Mouse (Mus musculus): ENCODE measurements around the gene Sema6b. TPM values are rescaled to one million over a fixed set of nuclear protein-coding genes. Genes with fewer than 3 reads are reported as not detected.

Gene Sema6b
- polyA plus RNA-seq, 1 experiment, result 0.21 TPM

- TF ChIP-seq POLR2A (IDR thresholded peaks at IDR 0.05; ENCODE audit: low read depth, low read length) (no peak), CTCF (IDR thresholded peaks at IDR 0.05; ENCODE audit: borderline replicate concordance, insufficient read depth, low read length) (no peak)
- Histone ChIP-seq H3K4me1 (ENCODE audit: control insufficient read depth, insufficient read depth, low read length) (no peaks in the 10 kb centered on the region), H3K4me3 (ENCODE audit: insufficient read depth, low read length) (no peak overlapping the region), H3K27ac (ENCODE audit: insufficient read depth, low read length) (no peak overlapping the region)
These were observed 29.7 kb upstream of the Sema6b start for GRCm38 (mm10) chr17:56169830-56170229.

GRCm38 (mm10) chr17:56165671-56166070 is 25.5 kb upstream of the Sema6b start:
- Histone ChIP-seq H3K27ac (ENCODE audit: insufficient read depth, low read length) (no peak overlapping the region), H3K4me1 (ENCODE audit: control insufficient read depth, insufficient read depth, low read length) (no peaks in the 10 kb centered on the region), H3K4me3 (ENCODE audit: insufficient read depth, low read length) (no peak overlapping the region)
- TF ChIP-seq POLR2A (IDR thresholded peaks at IDR 0.05; ENCODE audit: low read depth, low read length) (no peak), CTCF (IDR thresholded peaks at IDR 0.05; ENCODE audit: borderline replicate concordance, insufficient read depth, low read length) (no peak)

GRCm38 (mm10) chr17:56164510-56164909 is 24.4 kb upstream of the Sema6b start:
- H3K4me1 ChIP-seq (ENCODE audit: control insufficient read depth, insufficient read depth, low read length), result no peaks in the 10 kb centered on the region
- TF ChIP-seq POLR2A (IDR thresholded peaks at IDR 0.05; ENCODE audit: low read depth, low read length) (no peak), CTCF (IDR thresholded peaks at IDR 0.05; ENCODE audit: borderline replicate concordance, insufficient read depth, low read length) (no peak)
- H3K4me3 ChIP-seq (ENCODE audit: insufficient read depth, low read length), result no peak overlapping the region
- H3K27ac ChIP-seq (ENCODE audit: insufficient read depth, low read length), result no peak overlapping the region

- H3K27ac ChIP-seq (ENCODE audit: insufficient read depth, low read length), result no peak overlapping the region
These were observed 23.5 kb upstream of the Sema6b start for GRCm38 (mm10) chr17:56163523-56164102.

GRCm38 (mm10) chr17:56162231-56162774 is 22.2 kb upstream of the Sema6b start, which contains the start of gene Tnfaip8l1:
TSS of gene Tnfaip8l1 (plus strand) at chr17:56162477.
- H3K4me3 ChIP-seq (ENCODE audit: insufficient read depth, low read length), result peak within 1 kb of the TSS; percentile 29
- H3K4me1 ChIP-seq (ENCODE audit: control insufficient read depth, insufficient read depth, low read length), result no peaks in the 10 kb centered on the region
- no peak for TF ChIP-seq CTCF (IDR thresholded peaks at IDR 0.05; ENCODE audit: borderline replicate concordance, insufficient read depth, low read length)
- peak; percentile 56 for TF ChIP-seq POLR2A (IDR thresholded peaks at IDR 0.05; ENCODE audit: low read depth, low read length)
- H3K27ac ChIP-seq (ENCODE audit: insufficient read depth, low read length), result no peak within 1 kb of the TSS

More at GRCm38 (mm10) chr17:56163523-56164102, 23.5 kb upstream of the Sema6b start:
- TF ChIP-seq POLR2A (IDR thresholded peaks at IDR 0.05; ENCODE audit: low read depth, low read length), result no peak
- no peak for TF ChIP-seq CTCF (IDR thresholded peaks at IDR 0.05; ENCODE audit: borderline replicate concordance, insufficient read depth, low read length)
- Histone ChIP-seq H3K4me3 (ENCODE audit: insufficient read depth, low read length) (no peak overlapping the region), H3K4me1 (ENCODE audit: control insufficient read depth, insufficient read depth, low read length) (no peaks in the 10 kb centered on the region)

- no peak overlapping the region for H3K27ac ChIP-seq (ENCODE audit: insufficient read depth, low read length)
- TF ChIP-seq CTCF (IDR thresholded peaks at IDR 0.05; ENCODE audit: borderline replicate concordance, insufficient read depth, low read length) (peak; percentile 76), POLR2A (IDR thresholded peaks at IDR 0.05; ENCODE audit: low read depth, low read length) (no peak)
- H3K4me1 ChIP-seq (ENCODE audit: control insufficient read depth, insufficient read depth, low read length), result no peaks in the 10 kb centered on the region
- no peak overlapping the region for H3K4me3 ChIP-seq (ENCODE audit: insufficient read depth, low read length)
These were observed 19.6 kb upstream of the Sema6b start for GRCm38 (mm10) chr17:56159729-56160128.

GRCm38 (mm10) chr17:56153643-56154042 is 13.5 kb upstream of the Sema6b start:
- TF ChIP-seq CTCF (IDR thresholded peaks at IDR 0.05; ENCODE audit: borderline replicate concordance, insufficient read depth, low read length), result no peak
- Histone ChIP-seq H3K4me1 (ENCODE audit: control insufficient read depth, insufficient read depth, low read length) (no peaks in the 10 kb centered on the region), H3K27ac (ENCODE audit: insufficient read depth, low read length) (no peak overlapping the region), H3K4me3 (ENCODE audit: insufficient read depth, low read length) (no peak overlapping the region)

GRCm38 (mm10) chr17:56149897-56150296 is 9.8 kb upstream of the Sema6b start:
- Histone ChIP-seq H3K4me1 (ENCODE audit: control insufficient read depth, insufficient read depth, low read length) (no peaks in the 10 kb centered on the region), H3K4me3 (ENCODE audit: insufficient read depth, low read length) (no peak overlapping the region), H3K27ac (ENCODE audit: insufficient read depth, low read length) (no peak overlapping the region)
- no peak for TF ChIP-seq POLR2A (IDR thresholded peaks at IDR 0.05; ENCODE audit: low read depth, low read length)
- no peak for TF ChIP-seq CTCF (IDR thresholded peaks at IDR 0.05; ENCODE audit: borderline replicate concordance, insufficient read depth, low read length)

GRCm38 (mm10) chr17:56148790-56149618 is 8.9 kb upstream of the Sema6b start:
- TF ChIP-seq POLR2A (IDR thresholded peaks at IDR 0.05; ENCODE audit: low read depth, low read length) (no peak), CTCF (IDR thresholded peaks at IDR 0.05; ENCODE audit: borderline replicate concordance, insufficient read depth, low read length) (no peak)
- Histone ChIP-seq H3K4me3 (ENCODE audit: insufficient read depth, low read length) (no peak overlapping the region), H3K4me1 (ENCODE audit: control insufficient read depth, insufficient read depth, low read length) (no peaks in the 10 kb centered on the region), H3K27ac (ENCODE audit: insufficient read depth, low read length) (no peak overlapping the region)

- TF ChIP-seq POLR2A (IDR thresholded peaks at IDR 0.05; ENCODE audit: low read depth, low read length) (no peak), CTCF (IDR thresholded peaks at IDR 0.05; ENCODE audit: borderline replicate concordance, insufficient read depth, low read length) (no peak)
- Histone ChIP-seq H3K4me1 (ENCODE audit: control insufficient read depth, insufficient read depth, low read length) (no peaks in the 10 kb centered on the region), H3K4me3 (ENCODE audit: insufficient read depth, low read length) (no peak overlapping the region), H3K27ac (ENCODE audit: insufficient read depth, low read length) (no peak overlapping the region)
These were observed 8.1 kb upstream of the Sema6b start for GRCm38 (mm10) chr17:56148280-56148679.
